Mouse (Mus musculus): Measurements from ENCODE around the gene Tmem89. TPM values are rescaled to one million over a fixed set of nuclear protein-coding genes. Genes with fewer than 3 reads are reported as not detected.

Gene Tmem89
- polyA plus RNA-seq, 2 experiments = not detected

- ATAC-seq (ENCODE audit: insufficient read depth) = no peak
- no peak for DNase-seq (ENCODE audit: low read depth in 3 of 3, low spot score in 3 of 3)
- WGBS (ENCODE audit: insufficient replicate concordance) = 78% methylated on average over 13 of the region's 13 CpGs
Observed at GRCm38 (mm10) chr9:108949231-108949966, 35.0 kb downstream of the Tmem89 start.

GRCm38 (mm10) chr9:108949967-108950728, 35.7 kb downstream of the Tmem89 start:
- H3K27ac ChIP-seq = no peak overlapping the region
- no peak overlapping the region for H3K9ac ChIP-seq (replicated peaks)
- peaks cover 42% of the 10 kb centered on the region for H3K36me3 ChIP-seq (replicated peaks; ENCODE audit: control insufficient read depth, insufficient read depth, low read depth)
- H3K27me3 ChIP-seq (ENCODE audit: control insufficient read depth, insufficient read depth, low read length) = peaks cover 10% of the 10 kb centered on the region
- DNase-seq (ENCODE audit: low read depth in 3 of 3, low spot score in 3 of 3) = no peak
- TF ChIP-seq EP300 (IDR thresholded peaks at IDR 0.05; ENCODE audit: low read depth) = no peak
- no peak for TF ChIP-seq CTCF (IDR thresholded peaks at IDR 0.05; ENCODE audit: low read depth)
- H3K4me2 ChIP-seq (ENCODE audit: low read depth) = no peak overlapping the region
- ATAC-seq (ENCODE audit: insufficient read depth) = no peak
- no peaks in the 10 kb centered on the region for H3K4me1 ChIP-seq (replicated peaks; ENCODE audit: control insufficient read depth in 2 of 2, insufficient read depth in 2 of 2, low read length in 1 of 2)
- H3K9me3 ChIP-seq (ENCODE audit: control insufficient read depth, low read length) = no peaks in the 10 kb centered on the region
- no peak overlapping the region for H3K4me3 ChIP-seq (ENCODE audit: insufficient read depth in 1 of 2, low read depth in 2 of 2, low read length in 2 of 2)
- 76% methylated on average over 9 of the region's 9 CpGs for WGBS (ENCODE audit: insufficient replicate concordance)

More at GRCm38 (mm10) chr9:108949231-108949966, 35.0 kb downstream of the Tmem89 start:
- Histone ChIP-seq H3K4me2 (ENCODE audit: low read depth) (no peak overlapping the region), H3K9me3 (ENCODE audit: control insufficient read depth, low read length) (no peaks in the 10 kb centered on the region), H3K9ac (replicated peaks) (no peak overlapping the region), H3K4me1 (replicated peaks; ENCODE audit: control insufficient read depth in 2 of 2, insufficient read depth in 2 of 2, low read length in 1 of 2) (no peaks in the 10 kb centered on the region), H3K27ac (no peak overlapping the region), H3K36me3 (replicated peaks; ENCODE audit: control insufficient read depth, insufficient read depth, low read depth) (peaks cover 50% of the 10 kb centered on the region), H3K4me3 (ENCODE audit: insufficient read depth in 1 of 2, low read depth in 2 of 2, low read length in 2 of 2) (no peak overlapping the region), H3K27me3 (ENCODE audit: control insufficient read depth, insufficient read depth, low read length) (peaks cover 10% of the 10 kb centered on the region)
- TF ChIP-seq EP300 (IDR thresholded peaks at IDR 0.05; ENCODE audit: low read depth) (no peak), CTCF (IDR thresholded peaks at IDR 0.05; ENCODE audit: low read depth) (no peak)

GRCm38 (mm10) chr9:108953081-108953636, 38.7 kb downstream of the Tmem89 start, which contains the start of gene Col7a1:
Gene Col7a1 (plus strand): TSS chr9:108953586.
- Histone ChIP-seq H3K9ac (replicated peaks) (no peak within 1 kb of the TSS), H3K27me3 (ENCODE audit: control insufficient read depth, insufficient read depth, low read length) (peaks cover 10% of the 10 kb centered on the region), H3K27ac (no peak within 1 kb of the TSS), H3K4me2 (ENCODE audit: low read depth) (no peak within 1 kb of the TSS), H3K4me3 (ENCODE audit: insufficient read depth in 1 of 2, low read depth in 2 of 2, low read length in 2 of 2) (no peak within 1 kb of the TSS), H3K36me3 (replicated peaks; ENCODE audit: control insufficient read depth, insufficient read depth, low read depth) (peaks cover 15% of the 10 kb centered on the region), H3K4me1 (replicated peaks; ENCODE audit: control insufficient read depth in 2 of 2, insufficient read depth in 2 of 2, low read length in 1 of 2) (no peaks in the 10 kb centered on the region), H3K9me3 (ENCODE audit: control insufficient read depth, low read length) (no peaks in the 10 kb centered on the region)
- ATAC-seq (ENCODE audit: insufficient read depth) (no peak), DNase-seq (ENCODE audit: low read depth in 3 of 3, low spot score in 3 of 3) (no peak)
- TF ChIP-seq EP300 (IDR thresholded peaks at IDR 0.05; ENCODE audit: low read depth) (no peak), CTCF (IDR thresholded peaks at IDR 0.05; ENCODE audit: low read depth) (no peak)
- WGBS (ENCODE audit: insufficient replicate concordance) = 17% methylated on average over 15 of the region's 15 CpGs

GRCm38 (mm10) chr9:108955241-108955640, 40.8 kb downstream of the Tmem89 start:
- H3K9ac ChIP-seq (replicated peaks) = no peak overlapping the region
- H3K4me3 ChIP-seq (ENCODE audit: insufficient read depth in 1 of 2, low read depth in 2 of 2, low read length in 2 of 2) = no peak overlapping the region
- H3K27me3 ChIP-seq (ENCODE audit: control insufficient read depth, insufficient read depth, low read length) = peaks cover 10% of the 10 kb centered on the region
- no peak overlapping the region for H3K4me2 ChIP-seq (ENCODE audit: low read depth)
- ATAC-seq (ENCODE audit: insufficient read depth) (no peak), DNase-seq (ENCODE audit: low read depth in 3 of 3, low spot score in 3 of 3) (no peak)
- no peaks in the 10 kb centered on the region for H3K4me1 ChIP-seq (replicated peaks; ENCODE audit: control insufficient read depth in 2 of 2, insufficient read depth in 2 of 2, low read length in 1 of 2)
- 79% methylated on average over 11 of the region's 11 CpGs for WGBS (ENCODE audit: insufficient replicate concordance)
- no peak overlapping the region for H3K27ac ChIP-seq
- H3K36me3 ChIP-seq (replicated peaks; ENCODE audit: control insufficient read depth, insufficient read depth, low read depth) = no peaks in the 10 kb centered on the region
- TF ChIP-seq EP300 (IDR thresholded peaks at IDR 0.05; ENCODE audit: low read depth) (no peak), CTCF (IDR thresholded peaks at IDR 0.05; ENCODE audit: low read depth) (no peak)
- no peaks in the 10 kb centered on the region for H3K9me3 ChIP-seq (ENCODE audit: control insufficient read depth, low read length)

GRCm38 (mm10) chr9:108955846-108956245, 41.4 kb downstream of the Tmem89 start:
- DNase-seq (ENCODE audit: low read depth in 3 of 3, low spot score in 3 of 3) (no peak), ATAC-seq (ENCODE audit: insufficient read depth) (no peak)
- Histone ChIP-seq H3K36me3 (replicated peaks; ENCODE audit: control insufficient read depth, insufficient read depth, low read depth) (no peaks in the 10 kb centered on the region), H3K4me3 (ENCODE audit: insufficient read depth in 1 of 2, low read depth in 2 of 2, low read length in 2 of 2) (no peak overlapping the region), H3K27me3 (ENCODE audit: control insufficient read depth, insufficient read depth, low read length) (peaks cover 10% of the 10 kb centered on the region), H3K9me3 (ENCODE audit: control insufficient read depth, low read length) (no peaks in the 10 kb centered on the region), H3K27ac (no peak overlapping the region), H3K9ac (replicated peaks) (no peak overlapping the region), H3K4me1 (replicated peaks; ENCODE audit: control insufficient read depth in 2 of 2, insufficient read depth in 2 of 2, low read length in 1 of 2) (no peaks in the 10 kb centered on the region), H3K4me2 (ENCODE audit: low read depth) (no peak overlapping the region)
- 80% methylated on average over 11 of the region's 11 CpGs for WGBS (ENCODE audit: insufficient replicate concordance)
- TF ChIP-seq CTCF (IDR thresholded peaks at IDR 0.05; ENCODE audit: low read depth) (no peak), EP300 (IDR thresholded peaks at IDR 0.05; ENCODE audit: low read depth) (no peak)
